Mouse (Mus musculus) liver (tissue): Measurements from ENCODE around the gene Rapgef2.
A peak's percentile ranks its signal among the peaks of the same experiment; 100 is the strongest.

Experiments used
- DNase-seq: peaks from one replicate; pipeline ENCODE4 v3.0.0-alpha.2; 2020; ENCODE audit warnings: mixed read lengths

Gene Rapgef2

DNA sequence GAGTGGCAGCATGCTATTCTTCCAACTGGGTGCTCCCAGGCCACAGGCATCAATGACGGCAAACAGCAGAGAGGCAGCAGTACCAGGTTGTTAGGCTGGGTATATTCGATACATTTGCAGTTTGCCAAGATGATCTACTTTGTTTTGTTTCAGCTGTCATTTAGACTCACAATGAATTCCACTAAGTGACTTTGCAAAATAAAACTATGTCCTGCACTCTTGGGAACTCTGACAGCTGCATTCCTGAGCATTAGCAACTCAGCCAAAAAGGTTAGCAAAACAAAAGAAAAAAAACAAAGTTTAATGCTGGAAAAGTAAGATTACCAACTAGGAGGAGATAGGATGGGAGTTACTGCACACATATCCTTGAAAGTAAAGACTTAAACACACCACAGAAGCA, 3.3 kb downstream of the Rapgef2 start:
- no peak for DNase-seq

DNA sequence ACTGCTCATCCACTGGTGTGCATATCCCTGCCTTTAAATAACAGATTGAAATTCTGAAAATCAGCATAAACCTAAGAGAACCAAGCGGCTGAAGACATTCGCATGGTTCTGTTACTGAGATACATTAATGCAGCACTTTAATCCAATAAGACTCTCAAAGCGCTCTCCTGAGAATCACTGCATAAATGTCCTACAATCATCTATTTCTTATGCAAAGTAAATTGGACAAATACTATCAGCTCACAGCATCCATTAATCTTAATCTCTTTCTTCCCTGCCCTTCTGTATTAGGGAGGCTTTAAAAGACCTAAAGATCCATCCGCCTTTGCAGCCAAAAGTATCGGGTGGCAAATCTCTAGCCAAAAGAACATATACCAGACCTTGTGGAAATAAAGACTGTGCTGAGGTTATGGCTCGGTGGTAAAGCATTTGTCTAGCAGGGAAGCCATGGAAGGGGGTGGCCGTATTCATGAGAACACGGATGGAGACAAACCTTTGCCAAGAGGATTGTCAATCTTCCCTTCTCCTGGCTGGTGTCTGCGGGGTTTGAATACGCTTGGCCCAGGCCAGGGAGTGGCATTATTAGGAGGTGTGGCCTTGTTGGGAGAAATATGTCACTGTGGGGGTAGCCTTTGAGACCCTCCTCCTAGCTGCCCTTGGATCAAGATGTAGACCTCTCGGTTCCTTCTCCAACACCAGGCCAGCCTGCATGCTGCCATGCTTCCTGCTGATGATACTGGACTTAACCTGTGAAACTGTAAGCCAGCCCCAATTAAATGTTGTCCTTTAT, 10.3 kb downstream of the Rapgef2 start:
- no peak for DNase-seq

DNA sequence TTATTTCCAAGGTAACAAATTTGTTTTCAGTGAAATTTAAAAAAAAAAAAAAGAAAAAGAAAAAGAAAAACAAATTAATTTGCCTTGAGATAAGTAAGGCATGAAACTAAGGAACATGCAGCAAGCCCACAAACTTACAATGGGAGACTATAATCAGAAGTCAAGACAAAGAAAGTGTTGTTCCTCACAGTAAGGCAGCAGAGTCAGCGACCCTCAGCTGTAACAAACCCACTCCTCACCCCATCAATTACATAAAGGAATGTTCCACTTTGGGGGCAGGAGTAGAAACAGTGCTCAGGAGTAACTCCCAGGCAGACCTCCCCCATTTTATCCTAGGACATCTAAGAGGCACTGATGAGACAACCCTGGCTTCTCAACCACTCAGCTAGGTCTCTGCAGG, 13.0 kb downstream of the Rapgef2 start:
- no peak for DNase-seq

DNA sequence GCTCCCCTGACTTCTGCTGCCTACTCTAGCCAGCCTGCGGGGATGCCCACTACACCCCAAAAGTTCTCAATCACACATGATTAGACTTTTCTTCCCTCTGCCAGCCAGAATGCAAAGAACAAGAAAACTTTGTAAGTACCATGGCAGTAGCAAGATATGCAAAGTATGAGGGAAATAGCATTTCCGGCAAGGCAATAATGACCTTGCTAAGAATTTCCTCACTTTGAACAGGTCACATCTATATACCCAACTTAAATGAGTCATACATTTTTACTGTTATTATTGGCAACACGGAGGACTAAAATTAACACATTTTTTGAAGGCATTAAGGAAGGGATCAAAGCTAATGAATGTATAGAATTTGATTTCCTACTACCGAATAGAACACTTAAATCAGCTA, 13.4 kb downstream of the Rapgef2 start:
- no peak for DNase-seq

DNA sequence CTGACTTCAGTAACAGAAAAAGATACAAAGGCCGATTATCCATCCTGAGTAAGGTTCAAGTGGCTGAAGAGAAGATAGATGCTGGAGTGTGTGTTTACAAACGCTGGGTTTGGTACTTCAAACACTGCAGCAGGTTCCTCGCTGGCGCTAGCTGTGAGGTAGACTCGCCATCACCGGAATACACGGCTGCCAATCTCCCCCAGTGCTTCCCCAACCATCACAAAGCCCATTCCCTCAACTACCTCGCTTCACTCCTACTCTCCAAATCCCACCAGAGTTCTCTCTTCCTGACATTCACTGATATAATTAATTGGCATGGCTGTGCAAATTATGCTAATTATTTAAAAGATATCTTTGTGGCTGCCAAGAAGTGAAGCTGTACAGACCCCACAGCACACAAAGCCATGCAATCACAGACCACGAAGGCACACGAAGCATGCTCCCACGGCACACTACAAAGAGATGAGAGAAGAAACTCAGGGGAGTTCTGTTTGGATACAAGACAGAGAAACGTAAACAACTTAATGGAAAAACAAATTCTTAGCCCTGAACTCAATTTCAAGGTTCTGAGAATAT, 15.2 kb downstream of the Rapgef2 start:
- DNase-seq = no peak

GRCm38 (mm10) chr3:79269872-79270271, 16.4 kb downstream of the Rapgef2 start:
- no peak for DNase-seq

- no peak for DNase-seq
Measured at GRCm38 (mm10) chr3:79266976-79267375, 19.3 kb downstream of the Rapgef2 start.

DNA sequence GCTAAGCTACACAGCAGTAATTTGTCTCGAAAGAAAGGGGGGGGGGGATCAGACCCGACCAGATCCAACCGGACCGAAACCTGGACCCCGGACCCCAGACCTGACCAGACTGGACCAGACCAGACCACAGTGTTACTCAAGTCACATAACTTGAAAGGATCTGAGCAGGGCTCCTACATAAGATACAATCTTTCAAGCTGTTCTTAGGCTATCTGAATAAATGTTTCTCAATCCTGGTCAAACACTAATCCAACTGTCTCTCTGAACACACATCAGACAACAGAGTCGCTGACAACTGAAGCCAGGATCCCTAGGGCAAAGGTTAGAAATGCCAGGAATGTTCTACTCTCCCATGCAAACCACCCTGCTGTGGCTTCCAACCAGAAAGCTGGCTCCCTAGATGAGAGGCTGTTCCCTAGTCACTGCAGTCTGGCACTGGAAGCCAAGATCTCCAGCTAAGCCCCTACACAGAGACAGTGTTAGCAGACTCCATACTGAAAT, 24.5 kb downstream of the Rapgef2 start:
- peak; percentile 7 for DNase-seq

DNA sequence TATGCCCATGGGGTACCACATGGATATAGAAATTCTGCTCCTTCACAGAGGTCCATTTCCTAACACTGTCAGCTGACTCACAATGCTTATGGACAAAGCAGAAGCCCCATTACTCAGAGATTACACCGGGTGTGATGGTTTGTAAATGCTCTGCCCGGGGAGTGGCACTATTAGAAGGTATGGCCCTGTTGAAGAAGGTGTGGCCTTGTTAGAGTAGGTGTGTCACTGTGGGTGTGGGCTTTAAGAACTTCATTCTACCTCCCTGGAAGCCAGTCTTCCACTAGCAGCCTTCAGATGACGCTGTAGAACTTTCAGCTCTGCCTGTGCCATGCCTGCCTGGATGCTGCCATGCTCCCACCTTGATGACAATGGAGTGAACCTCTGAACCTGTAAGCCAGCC, 32.3 kb downstream of the Rapgef2 start:
- no peak for DNase-seq

DNA sequence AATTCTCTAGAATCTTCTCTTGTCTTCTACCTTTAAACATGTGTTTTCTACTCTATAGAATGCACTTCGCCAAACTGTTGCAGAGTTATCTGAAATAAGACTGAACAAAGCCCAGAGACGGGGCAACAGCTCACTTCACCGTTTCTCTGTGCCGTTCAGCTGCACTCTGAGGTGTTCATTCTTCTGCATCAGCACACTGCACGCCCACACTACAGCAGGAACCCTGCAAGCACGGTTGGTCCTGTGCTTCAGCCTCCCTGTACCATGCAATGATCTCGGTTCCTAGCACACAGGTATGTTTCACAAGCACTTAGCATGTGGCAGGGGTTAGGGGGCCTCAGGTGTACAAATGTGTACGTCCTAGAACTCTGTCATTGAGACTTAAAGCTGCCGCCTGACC, 32.9 kb downstream of the Rapgef2 start:
- no peak for DNase-seq

DNA sequence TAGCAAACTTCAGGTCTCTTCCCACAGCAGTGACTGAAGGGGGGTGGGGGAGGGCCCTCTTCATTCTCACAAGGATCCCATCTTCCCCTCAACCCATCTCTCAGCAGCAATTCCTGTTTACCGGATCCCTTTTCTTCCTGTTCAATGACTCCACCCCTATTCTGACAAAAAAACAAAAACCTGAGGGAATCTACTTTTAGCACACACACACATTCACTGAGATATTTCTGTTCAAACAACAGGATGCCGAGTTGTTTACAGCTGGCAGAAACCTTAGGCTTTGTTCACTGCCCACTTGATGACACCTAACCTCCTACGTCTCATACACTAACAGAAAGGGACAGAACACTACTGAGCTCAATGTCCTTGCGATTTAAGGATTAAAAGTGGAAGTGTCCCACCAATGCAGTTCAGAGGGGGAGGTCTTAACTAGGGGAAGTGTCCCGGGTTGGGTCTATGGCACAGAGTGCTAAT, 33.4 kb downstream of the Rapgef2 start:
- no peak for DNase-seq

GRCm38 (mm10) chr3:79249955-79250354, 36.4 kb downstream of the Rapgef2 start:
- DNase-seq = no peak

DNA sequence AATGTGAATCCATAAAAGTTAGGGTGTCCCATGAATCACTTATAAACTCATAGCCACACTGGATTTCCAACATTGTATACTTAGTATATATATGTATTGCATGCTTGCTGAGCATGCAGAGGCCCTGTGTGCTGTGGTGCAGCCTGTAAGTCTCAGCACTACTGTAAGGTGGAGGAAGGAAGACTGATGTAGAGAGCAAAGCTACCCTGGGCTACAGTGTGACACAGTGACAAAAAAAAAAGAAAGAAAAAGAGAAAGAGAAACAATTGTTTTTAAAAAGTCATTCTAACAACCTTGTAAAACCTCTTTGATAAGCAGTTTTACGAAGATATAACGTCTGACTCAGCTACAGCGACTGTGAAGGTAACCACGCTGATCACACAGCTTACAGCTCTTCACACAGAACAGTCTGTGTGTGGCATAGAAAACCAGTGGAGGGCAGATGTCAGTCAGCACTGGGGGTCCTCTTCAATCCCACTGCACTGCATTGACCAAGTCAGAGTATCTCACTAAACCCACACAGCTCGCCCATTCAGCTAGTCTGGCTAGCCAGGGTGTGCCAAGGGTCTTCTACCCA, 37.6 kb downstream of the Rapgef2 start:
- no peak for DNase-seq

DNA sequence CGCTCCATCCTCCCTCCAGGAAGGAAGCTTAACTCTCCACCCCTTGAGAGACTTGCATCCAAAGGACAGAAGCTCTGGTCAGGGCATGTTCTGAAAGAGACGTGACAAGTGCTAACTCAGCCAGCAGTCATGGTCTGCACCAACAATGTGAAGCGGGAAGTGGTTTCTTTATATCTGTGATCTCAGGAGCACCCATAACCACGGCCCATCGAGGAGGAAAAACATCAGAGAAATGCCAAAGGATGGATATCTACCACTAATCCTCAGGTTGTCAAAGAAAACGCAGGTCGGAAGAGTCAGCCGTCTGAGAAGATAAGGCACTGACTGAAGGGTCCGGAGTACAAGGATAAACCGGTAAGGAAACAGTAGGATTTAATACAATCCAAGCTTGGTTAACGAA, 38.1 kb downstream of the Rapgef2 start:
- DNase-seq = no peak

DNA sequence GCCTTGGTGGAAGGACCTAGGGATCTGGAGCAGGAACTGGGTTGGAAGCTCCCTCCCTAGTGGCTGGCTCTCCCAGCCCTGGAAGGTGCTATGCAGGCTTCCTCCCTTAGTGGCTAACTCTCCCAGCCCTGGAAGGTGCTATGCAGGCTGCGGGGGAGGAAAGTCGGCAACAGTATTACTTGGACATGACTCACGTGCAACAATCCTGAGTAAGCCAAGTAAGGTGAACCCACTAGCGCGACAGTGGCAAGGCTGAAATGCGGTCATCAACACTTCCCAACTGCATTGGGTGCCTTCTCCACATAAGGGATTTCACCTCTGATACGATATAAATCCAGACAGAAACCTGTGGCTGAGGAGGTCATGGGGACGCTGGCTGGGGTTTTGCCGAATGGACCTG, 42.0 kb downstream of the Rapgef2 start:
- DNase-seq = no peak

GRCm38 (mm10) chr3:79242922-79243705, 43.2 kb downstream of the Rapgef2 start:
- no peak for DNase-seq

DNA sequence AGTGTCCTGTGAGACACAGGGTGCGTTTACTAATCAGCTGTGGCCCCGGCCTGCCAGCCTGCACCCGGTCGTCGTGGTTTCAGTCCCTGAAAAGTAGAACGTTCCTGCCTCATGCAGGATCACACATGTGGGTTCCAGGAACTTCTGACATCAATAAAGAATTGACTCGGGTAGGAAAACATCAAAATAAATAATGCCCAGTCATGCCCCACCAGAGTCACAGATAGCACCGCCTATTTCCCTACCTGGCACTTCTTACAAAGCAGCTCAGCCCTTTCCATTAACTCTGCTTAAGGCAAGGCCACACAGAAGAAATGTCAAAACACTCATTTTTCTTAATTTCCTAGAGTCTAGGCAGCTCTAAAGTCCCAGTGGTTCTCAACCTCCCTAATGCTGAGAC, 44.0 kb downstream of the Rapgef2 start:
- no peak for DNase-seq

DNA sequence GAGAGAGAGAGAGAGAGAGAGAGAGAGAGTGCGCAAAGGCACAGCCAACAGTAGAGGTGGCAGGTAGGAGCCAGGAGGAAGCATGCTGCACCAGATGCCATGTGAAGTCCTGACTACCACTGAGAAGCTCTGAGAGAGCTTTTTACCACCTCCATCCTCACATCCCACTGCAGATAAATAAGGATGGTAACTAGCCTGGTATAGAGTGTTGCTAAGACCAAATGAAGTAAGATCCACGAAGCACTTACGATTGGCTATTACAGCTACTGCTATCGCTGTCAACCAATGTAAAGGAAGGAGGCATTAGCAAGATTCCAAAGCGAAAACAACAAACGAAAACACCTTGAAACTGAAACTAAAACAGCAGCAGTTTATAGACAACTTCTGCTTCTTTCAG, 47.3 kb downstream of the Rapgef2 start:
- DNase-seq = no peak

GRCm38 (mm10) chr3:79238456-79239065, 47.8 kb downstream of the Rapgef2 start:
- no peak for DNase-seq

DNA sequence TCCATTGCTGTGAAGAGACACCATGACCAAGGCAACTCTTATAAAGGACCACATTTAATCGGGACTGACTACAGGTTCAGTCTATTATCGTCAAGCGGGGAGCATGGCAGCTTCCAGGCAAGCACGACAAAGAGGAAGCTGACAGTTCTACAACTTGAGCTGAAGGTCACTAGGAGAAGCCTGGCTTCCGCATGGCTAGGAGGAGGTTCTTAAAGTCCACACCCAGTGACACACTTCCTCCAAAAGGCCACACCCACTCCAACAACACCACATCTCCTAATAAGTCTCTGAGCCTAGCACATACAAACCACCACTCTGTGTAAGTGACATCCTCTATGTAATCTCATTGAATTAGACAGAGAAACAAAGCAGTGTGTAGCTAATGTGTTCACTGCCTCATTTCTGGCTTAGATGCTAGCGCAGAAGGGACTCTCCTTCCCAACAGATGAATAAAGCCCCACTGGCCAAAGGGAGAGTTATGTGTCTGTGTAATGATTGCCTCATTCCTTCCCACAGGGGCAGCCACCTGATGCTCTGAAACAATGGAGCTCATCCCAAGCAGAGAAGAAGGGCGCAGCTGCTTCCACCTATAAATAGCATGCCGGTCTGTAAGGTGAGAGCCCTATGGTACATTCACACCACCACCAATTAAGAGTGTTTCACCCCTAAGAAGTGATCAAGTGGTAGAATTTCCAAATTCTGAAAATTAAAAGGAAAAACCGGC, 48.5 kb downstream of the Rapgef2 start:
- peak; percentile 26 for DNase-seq

DNA sequence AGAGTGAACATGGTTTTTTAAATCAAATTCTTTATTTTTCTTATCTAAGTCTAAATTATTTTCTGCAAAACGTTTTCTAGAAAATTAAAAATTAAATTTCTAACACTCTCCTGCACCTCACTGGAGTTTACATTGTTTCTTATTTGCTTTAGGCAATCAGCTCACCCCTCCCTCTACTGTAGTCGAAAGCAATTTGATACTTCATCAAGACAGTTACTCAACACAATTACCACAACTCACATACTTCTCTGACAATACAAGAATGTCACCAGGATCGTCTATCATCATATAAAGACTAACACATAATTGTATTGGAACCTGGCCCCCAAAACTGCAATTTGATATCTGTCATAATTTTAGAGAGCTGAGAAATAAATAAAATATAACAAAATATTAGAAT, 51.8 kb downstream of the Rapgef2 start:
- no peak for DNase-seq
